Mouse (Mus musculus) heart, adult 8-10 months (tissue): ENCODE results near the gene Tnfaip3. TPM values are rescaled to one million over a fixed set of nuclear protein-coding genes. Genes with fewer than 3 reads are reported as not detected.

Experiments
- DNase-seq: peaks from one replicate; pipeline ENCODE4 v3.0.0; 2022; ENCODE audit warnings: low spot score
- total RNA-seq, 4 experiments: library from RNA; stranded (reverse); gene quantifications; 2 replicates each; pipeline ENCODE4 v1.2.4; 2022

The Tnfaip3 gene
- total RNA-seq, 4 experiments from 2014 or later: 1.7 to 3.8 (median 2.3) TPM

DNA sequence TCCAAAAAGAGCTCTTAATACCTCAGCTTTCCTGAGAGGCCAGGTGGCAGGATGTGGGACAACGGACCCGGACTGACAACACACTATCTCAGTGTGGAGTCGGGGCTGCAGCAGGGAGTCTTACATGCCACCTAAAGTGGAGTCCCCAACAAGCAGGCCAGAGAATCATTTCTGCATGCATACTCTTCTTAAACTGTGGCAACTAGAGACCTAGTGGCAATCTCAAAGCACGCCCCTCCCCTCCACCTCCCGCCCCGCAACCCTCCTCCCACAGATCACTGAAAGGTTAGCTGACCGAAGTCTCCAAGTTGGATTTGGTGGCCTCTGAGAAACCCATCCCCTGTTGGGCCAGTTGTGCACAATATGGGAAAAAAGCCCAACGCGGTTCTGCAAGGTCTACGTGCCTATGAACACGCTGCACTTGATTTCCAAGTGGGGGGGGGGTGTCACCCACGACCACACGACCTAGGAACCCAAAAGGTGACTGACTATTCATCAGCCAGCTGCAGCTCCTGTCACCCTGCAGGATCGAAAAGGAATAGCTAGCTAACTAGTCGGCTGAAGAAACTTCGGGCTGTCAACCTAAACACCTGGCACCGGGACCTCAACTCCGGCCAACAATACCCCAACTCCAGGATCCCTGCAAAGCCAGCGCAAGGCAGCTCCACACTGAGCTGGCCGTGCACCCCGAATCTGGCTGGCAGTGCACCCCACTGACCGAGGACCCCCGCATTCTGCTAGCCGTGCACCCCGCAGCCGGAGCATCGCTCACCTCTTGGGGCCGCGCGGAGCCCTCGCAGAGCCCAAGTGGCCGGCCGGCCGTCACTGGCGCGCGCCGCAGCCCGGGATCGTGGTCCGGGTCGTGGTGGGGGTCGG lies 838 bp downstream of the Tnfaip3 start:
- DNase-seq: peak; percentile 18

DNA sequence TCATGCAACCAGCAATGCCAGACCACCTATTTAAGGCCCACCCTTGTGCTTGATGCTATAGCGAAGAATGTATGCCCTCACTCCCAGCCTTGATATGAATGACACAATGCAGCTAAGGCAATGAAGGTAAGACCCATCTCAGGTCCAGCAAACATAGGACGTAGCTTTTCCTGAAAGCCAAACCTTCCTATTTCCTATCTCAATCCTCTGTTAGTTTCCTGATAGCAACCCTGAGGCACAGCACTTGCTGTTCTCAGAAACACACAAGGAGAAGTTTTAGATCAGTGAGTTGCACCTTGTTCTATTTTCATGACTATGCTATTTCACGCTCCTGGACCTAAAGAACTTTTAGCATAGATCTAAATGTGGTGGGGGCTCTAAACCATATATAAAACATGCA lies 2.1 kb downstream of the Tnfaip3 start:
- no peak for DNase-seq

DNA sequence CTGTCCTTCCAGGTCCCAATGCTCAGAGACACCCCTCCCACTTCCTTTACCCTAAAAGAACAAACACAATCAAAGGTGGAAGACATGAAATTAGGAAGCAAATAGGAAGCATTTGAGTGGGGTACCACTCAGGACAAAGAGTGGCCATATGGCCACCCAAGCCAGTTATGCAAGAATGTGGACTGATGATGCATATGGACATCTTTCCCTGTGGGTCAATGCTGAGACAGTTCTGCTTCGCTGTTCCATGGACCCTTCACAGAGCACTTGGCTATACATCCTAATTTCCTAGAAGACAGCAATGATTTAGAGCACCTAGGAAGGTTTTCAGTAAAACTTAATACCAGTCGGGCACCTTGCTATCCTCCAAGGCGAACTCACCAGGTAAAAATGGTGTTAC lies 2.8 kb downstream of the Tnfaip3 start:
- DNase-seq: no peak

DNA sequence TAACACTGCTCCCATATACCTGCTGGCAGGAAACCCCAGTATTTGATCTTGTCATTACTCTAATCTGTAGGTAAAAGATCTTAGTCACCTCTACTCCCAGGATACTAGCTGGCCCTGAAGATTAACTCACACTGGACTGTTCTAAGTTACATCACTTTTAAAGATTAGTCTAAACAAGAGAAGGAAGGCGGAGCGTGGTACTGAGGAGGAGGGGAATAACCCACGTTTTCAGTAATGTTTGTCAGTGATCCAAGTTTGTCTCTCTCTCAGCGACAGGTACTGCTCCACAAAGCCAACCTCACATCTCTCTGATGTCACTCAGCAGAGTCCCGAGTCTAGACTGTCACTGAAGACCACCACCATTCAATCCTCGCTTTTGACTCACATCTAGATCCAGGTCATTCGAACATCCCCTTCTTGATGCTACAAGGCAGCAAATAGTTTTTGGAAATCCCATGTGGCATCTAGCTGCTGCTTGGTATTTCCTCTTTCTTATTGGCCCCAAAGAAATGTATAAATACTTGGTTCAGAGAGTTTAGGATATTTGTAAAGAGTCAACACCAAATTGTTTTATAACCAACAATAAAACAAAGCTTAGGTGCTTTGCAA lies 3.5 kb downstream of the Tnfaip3 start:
- DNase-seq: no peak

DNA sequence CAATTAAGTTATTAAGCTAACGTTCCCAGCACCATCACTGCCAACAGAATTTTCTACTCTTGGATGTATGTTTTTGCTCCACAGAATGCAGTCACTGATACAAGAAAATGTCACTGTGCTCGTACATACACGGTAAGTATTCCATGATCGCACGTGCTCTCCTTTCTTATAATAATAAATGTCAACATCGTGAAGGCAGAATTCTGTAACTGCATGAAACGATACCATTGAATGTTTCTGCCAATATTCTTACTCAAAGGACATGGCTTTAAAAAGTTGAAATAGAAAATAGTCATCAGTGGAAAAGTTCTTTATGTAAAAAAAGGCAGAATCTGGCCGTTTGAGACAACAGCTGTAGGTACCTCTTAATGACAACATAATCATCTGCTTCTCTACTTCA lies 5.0 kb downstream of the Tnfaip3 start:
- DNase-seq: no peak

DNA sequence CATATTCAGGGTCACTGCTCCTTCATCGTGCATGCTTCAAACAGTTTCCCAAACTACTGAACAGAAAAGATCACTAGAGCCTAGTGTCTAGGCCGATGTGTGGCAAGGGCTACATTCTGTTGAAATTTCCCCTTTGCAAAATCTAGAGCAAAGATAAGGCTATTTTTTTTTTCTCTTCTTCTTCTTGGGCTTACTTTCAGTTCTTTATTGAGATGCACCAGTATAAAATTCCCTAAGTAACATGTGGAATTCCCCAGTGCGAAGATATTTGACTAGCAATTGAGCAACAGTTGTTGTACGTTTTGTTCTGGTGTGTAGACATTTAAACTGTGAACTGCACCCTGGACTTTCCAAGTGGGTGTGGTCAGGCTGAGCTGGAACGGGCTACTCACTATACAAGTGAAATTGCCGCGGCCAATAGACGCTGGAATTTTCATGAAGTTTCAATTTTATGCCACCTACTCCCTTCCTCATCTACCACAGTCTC lies 6.2 kb downstream of the Tnfaip3 start:
- DNase-seq: peak; percentile 80

DNA sequence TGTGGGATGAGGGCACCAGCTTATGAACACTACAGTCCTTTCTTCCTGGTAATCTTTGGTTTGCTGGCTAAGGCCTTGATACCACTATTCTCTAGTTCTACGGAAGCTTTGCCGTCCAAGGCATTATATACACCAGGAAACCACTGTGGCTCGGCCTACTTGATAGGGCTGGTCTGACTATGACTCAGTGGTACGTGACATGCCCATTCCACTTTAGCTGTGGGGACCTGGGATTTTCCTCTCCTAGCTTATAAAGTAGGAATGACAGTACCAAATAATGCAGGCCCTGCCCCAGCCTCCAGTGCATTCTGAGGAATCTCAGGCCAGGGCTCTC lies 6.9 kb downstream of the Tnfaip3 start:
- DNase-seq: no peak

DNA sequence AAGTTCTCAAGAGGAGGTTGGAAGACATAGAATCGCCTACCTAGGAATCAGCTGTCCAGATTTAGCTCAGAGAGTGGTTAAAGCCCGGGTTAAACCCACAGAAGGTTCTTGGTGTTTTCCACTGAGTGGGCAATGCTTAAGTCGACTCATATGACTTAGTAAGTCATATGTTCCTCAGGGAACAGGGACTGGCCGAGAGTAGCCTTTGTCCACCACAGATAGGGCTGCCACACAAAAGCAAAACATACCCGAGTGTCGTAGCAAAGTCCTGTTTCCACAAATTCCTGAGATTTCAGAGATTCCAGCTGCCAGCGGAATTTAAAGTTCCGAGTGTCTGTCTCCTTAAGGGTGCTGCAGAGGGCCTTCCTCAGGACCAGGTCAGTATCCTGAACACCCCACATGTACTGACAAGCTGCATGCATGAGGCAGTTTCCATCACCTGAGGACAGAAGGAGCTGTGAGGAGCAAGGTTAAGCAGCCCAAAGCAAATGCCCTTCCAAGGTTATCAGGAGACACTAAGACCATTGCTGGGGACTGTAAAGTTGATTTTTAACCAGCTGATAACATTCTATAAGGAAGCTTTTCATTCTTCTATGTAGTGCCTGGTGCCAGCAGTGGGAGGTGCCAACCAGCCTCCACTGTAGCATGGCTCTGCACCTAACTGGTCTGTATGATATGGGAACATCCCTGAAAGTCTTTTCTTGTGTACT lies 7.4 kb downstream of the Tnfaip3 start:
- DNase-seq: no peak

DNA sequence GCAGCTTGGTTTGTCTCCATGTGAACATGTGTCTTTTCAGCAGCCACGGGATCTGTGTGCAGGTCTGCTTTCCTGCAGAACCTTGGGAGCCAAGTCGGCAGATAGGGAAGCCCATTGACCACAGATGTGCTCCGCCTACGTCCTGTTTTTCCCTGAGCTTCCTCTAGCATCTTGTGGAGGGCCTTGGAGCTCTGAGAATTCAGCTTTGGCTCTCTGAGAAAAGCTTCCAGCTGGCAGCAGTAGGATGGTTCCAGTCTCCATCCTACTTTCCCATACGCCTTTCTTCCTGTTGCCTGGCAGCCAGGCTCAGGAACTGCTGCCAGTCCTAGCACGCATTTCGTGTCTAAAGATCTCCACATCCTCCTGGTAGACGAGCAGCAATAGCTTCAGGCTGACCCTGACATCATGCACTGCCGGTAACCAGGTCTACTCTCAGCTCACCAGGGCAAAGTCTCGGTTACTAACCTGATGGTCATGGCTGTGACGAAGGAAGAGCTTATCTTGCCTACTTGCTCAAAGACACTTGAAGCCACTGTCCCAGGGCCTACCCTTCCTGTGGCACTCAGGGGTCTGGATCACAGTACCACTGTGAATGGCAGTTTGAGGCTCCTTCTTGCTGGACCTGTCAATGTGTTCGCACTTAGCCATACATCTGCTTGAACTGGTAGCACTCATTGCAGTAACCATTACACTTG lies 13.2 kb downstream of the Tnfaip3 start:
- DNase-seq: peak; percentile 24

DNA sequence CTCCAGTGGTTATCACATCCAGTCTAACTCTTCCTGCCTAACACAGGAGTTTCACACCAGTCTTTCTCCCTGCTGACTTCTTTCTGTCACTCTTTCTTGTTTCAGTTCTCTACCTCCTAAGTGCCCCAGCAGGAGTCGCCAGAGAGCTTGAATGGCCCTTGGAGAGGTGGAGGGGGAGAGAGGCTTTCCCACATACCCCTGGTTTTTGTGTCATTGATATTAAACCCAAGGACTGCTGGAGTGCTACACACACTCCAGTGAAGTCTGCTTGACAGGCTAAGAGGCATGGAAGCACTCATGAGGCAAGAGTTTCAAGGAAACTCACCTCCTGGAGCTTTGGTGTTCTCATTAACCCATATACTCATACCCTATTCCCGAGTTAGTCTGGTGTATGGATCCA lies 16.0 kb downstream of the Tnfaip3 start:
- no peak for DNase-seq

DNA sequence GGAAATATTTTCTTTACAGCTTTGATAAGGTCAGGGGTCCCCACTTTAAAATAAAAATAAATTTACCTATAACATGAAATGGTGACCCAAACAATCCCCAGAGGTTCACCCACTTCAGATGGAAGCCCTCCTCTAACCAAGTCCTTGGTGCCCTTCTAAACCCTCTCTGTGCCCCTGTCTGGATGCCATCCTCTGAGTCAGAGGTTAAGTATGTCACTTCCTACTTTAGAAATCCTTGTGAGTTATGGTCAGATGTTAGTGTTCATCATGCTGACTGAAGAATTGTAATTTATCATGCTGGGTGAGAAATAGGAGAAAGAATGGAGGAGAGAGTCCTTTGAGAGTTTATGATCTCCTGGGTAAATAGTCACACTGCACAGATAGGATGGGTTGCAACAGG lies 19.1 kb downstream of the Tnfaip3 start:
- DNase-seq: no peak

DNA sequence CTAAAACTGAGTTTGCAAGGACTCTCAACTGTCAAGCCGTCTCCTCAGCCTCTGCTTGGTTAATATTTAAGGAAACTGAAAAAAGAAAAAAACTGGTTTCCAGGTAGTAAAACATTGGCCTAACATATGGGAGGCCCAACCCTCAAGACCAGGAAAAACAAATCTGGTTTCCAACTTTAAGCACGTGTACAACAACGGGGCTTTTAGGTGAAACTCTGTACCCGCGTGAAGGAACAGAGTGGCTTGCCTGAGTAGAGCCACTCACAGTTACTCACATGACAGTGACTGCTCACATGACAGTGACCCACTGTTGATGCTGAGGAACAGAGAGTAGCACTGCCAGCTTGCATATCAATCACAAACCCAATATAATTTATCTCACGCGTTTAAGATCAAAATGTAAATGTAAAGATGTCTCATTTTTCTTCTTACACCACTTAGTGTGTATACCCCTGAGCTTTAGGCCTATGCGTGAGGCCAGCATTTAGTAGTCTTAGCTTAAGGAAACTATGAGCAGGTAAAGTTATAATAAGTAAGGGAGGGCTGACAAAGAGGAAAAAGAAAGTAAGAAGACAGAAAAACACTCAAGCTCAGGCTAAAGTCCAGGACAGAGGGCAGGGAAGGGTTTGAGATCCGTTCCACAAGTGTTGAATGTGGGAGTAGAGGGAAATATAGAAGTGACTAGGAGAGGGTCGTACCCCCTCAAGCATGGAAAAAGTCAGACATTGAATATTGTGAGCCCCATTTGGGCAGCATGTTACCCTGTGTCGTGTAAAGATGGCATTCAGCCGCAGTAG lies 19.8 kb downstream of the Tnfaip3 start:
- no peak for DNase-seq

DNA sequence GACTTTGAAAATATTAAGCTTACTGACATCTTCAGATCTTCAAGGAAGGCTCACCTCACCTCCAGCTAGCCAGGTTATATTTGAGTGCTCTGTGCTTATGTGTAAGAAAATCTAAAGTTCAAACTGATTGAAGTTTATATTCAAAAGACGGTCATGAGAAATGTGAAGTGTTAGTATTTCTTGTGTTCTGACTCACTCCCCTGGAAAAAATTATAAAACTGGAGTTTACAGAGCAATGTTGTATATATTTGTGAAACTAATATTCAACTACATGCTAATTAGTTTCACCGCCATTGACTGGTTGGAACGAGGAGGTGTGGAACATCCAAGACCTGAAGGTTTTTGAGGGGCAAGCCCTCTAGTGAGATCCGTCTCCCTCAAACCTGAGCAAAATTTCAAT lies 22.5 kb downstream of the Tnfaip3 start:
- DNase-seq: no peak

DNA sequence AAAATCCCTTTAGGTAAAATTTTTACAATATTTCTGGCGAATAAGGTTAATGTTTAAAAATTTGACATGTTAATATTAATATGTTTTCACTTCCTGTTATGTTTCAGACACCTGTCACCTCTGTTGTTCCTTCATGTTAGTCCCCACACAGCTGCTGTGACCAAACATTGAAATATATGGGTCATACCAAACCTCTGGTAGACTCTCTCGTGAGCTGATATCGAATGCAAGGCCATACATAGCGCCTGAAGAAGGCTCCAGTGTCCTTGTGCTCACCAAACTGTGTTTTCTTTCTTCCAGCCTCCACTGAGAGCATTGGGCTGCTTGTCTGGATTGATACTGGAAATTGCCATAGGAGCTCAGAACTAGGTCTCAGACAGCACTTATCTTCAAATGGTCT lies 24.4 kb downstream of the Tnfaip3 start:
- DNase-seq: no peak

DNA sequence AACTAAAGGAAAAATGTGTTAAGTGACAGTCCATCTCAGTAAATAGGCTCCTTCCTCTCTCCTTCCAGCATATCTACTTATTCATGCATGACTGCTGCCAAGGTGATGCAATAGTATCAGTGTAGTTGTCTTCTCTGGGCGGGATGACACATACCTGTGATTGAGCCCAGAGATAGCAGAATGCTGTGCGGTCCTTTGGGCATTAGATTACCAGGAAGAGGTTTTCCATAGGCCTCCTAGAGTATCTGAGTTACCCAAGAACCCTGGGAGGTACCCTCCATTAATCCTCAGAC lies 27.6 kb downstream of the Tnfaip3 start:
- DNase-seq: no peak

DNA sequence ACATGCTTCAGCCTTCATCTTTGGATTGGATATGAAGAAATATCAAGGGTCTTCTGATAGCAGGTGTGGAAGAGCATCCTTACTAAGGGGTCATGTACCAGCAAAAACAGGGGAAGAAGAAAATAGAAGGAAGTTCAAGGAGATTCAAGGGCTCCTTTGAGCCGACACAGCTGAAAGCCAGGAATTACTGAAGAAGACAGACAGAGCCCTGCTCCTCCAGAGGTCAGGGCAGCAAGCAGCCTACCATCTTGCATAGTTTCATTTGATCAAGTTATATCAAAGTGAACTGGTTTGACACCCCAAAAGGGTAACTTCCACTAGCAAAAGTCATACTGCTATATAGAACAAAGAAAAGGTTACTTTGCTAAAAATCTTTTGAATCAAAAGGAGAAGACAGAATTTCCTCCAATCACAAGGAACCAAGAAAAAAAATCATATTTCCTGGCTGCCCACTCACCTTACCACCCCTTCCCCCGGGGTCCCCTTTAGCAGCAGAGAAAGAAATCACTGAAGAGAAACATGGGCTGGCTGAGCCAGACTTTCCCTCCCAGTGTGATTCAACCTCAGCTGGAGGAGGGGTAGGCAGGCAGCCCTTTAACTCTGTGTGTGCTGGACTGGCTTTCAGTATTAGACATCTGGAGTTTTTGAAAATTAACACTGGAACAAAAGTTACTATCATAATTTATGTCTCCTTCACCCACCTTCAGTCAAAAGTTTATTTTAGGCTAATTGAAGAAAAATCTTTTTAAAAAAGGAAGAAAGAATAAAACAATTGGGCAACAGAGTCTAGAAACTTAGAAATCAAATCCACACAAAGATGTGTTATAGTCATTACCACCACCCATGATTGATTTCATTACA lies 28.2 kb downstream of the Tnfaip3 start:
- no peak for DNase-seq

DNA sequence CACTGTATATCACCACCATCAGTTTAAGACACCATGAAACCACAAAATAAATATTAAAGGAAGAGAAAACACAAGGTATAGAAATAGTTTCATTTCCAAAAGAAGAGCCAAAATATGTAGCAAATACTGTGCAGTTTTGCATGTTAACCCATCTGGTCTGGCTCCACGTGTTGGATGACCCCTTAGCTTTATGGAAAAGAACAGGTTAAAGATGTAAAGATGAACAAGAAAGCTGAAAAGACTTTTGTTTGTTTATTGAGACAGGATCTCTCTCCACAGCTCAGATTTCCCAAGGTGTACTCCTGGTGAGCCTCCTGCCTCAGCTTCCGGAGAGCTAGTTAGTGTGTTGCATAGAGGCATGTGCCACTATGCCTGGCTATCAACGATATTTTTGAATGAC lies 29.9 kb downstream of the Tnfaip3 start:
- DNase-seq: no peak

DNA sequence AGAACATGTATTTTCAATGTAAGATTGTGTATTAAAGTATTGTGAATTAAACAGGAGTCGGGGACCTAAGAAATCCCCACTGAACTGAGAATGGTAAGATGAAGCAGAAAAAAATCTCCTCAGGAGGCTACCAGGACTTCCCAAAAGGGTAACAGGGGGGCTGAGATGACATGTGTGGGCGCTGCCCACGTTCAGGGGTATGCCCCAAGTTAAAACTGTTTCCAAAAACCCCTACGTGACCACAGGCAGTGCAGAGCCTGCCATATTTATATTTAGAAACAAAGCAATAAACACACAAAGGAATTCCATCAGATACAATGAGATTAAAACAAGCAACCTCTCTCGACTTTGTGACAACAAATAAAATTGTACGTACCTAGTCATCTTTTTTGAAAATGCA lies 31.9 kb downstream of the Tnfaip3 start:
- no peak for DNase-seq

DNA sequence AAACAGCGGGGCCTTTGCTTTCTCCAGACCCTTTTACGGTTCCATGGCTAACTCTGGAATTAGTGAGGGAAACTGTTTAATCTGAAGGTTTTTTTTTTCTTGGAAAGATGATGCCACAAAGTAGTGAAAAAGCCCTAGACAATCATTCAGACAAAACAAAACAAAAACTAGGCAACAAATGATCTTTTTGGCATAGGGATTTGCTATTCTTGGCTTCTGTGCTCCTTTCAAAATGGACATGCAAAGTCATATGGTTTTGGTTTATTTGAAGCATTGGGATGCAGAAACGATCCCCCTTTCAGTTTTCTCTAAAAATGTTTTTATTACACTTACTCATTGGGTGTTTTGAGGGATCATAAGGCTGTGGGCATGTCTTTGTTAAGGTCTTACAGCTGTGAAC lies 41.0 kb downstream of the Tnfaip3 start:
- no peak for DNase-seq

DNA sequence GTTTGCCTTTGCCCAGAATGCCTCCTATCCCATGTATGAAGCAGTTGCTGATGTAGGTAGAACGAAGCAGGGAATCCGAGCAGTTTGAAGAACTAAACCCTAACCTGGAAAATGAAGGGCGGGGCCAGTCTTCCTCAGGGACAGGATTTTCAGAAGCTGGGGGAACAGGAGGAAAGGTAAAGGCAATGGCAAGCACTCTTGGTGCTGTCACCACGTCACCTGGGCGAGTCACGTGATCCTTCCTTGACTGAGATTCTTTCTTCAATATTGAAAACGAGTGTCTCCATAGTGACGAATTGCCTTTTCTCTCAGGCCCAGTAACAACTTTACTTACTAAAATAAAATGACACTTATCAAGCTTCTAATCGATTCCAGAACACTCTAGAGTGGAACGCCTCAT lies 48.6 kb downstream of the Tnfaip3 start:
- DNase-seq: no peak

DNA sequence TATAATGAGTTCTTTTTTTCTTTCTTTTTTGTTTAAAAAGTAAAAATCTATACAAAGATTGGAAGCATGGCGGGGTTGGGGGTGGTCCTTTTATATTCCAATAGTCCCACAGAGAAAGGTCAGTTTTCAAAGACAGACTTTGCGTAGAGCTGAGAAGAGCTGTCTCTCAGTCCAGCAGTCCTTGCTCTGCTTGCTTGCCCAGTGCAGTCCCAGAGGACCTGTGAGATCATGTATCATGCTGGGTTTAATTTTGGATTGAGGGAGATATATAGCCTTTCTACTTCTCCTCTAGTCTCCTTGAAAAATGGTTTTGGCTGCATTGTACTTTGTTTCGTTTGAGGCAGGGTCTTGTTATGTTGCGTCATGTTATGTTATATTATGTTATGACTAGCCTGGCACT lies 49.9 kb downstream of the Tnfaip3 start:
- no peak for DNase-seq
